Mouse (Mus musculus): ENCODE results near the gene Rexo4.

DNA sequence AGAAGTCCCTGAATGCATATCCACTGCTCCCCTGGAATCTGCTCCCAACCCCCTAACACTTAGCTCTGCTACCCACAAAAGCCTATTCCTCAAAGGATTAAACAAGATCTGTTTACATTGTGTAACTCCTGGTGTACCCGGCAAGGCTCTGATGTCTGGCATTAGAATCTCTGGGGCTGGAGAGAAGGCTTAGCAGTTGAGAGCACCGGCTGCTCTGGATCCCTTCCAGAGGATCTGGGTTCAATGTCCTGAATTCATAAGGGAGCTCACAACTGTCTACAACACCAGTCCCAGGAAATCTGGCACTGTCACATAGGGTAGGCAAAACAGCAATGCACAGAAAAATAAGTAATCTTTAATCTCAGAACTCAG is 6.7 kb downstream of the Rexo4 start:
- TF ChIP-seq GATA1 (IDR thresholded peaks at IDR 0.05; ENCODE audit: borderline replicate concordance, low read length): no peak
- no peak for TF ChIP-seq FLI1 (IDR thresholded peaks at IDR 0.05; ENCODE audit: low read length)
